Mouse (Mus musculus): ENCODE data around the gene Ints6.

DNA sequence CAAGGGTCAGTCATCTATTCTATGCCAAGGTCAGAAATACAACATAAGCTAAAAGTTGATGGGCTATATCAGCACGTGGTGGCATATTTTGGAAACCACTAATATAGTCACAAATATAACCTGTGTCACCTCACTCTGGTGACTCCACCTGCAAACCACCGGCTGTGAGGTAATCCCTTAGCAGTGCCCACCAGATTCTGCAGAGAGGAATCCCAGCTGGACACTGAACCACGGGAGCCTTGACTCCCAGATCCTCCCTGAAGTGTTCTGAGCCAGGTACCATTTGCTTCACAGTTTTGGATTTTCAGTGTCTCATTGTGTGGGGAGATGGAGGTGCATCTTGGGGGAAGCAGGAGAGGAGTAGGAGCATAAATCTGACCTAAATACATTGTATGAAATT, 110.6 kb downstream of the Ints6 start:
- TF ChIP-seq POLR2A (IDR thresholded peaks at IDR 0.05; ENCODE audit: insufficient read length, low read depth): no peak
- no peak for TF ChIP-seq MAX (IDR thresholded peaks at IDR 0.05; ENCODE audit: low read depth)
- TF ChIP-seq TCF12 (IDR thresholded peaks at IDR 0.05; ENCODE audit: insufficient read depth, poor library complexity, severe bottlenecking): no peak
- no peak for TF ChIP-seq E2F4 (IDR thresholded peaks at IDR 0.05; ENCODE audit: insufficient read depth)
- TF ChIP-seq USF1 (IDR thresholded peaks at IDR 0.05; ENCODE audit: low read depth): no peak
- no peak for TF ChIP-seq SRF (IDR thresholded peaks at IDR 0.05; ENCODE audit: control insufficient read depth, insufficient read length, low read depth)
- no peak for TF ChIP-seq MYOG (IDR thresholded peaks at IDR 0.05; ENCODE audit: control insufficient read depth in 1 of 3, insufficient read depth in 1 of 3, insufficient read length in 2 of 3, low read depth in 2 of 3)
- no peak for TF ChIP-seq POLR2AphosphoS2 (IDR thresholded peaks at IDR 0.05; ENCODE audit: insufficient read length, low read depth)
